Mouse (Mus musculus): ENCODE data around the gene C730034F03Rik. TPM values are rescaled to one million over a fixed set of nuclear protein-coding genes. Genes with fewer than 3 reads are reported as not detected.
"Not testable (repeated sequence)": the region's sequence is repeated elsewhere in the genome, so short reads cannot be mapped to it uniquely, and the experiment has no call there.

The C730034F03Rik gene
- polyA plus RNA-seq, 1 experiment: 2.5 TPM

- TF ChIP-seq POLR2A (IDR thresholded peaks at IDR 0.05; ENCODE audit: borderline replicate concordance, extremely low read depth, insufficient read depth, insufficient read length, poor library complexity, severe bottlenecking): no peak
- TF ChIP-seq CTCF (IDR thresholded peaks at IDR 0.05; ENCODE audit: borderline replicate concordance, extremely low read depth, insufficient read depth, insufficient read length): no peak
- DNase-seq (ENCODE audit: low read depth): no peak
Observed at GRCm38 (mm10) chr15:89415282-89415681, 14.1 kb upstream of the C730034F03Rik start.

GRCm38 (mm10) chr15:89421938-89422337 is 7.5 kb upstream of the C730034F03Rik start:
- no peak for DNase-seq (ENCODE audit: low read depth)
- TF ChIP-seq POLR2A (IDR thresholded peaks at IDR 0.05; ENCODE audit: borderline replicate concordance, extremely low read depth, insufficient read depth, insufficient read length, poor library complexity, severe bottlenecking) (no peak), CTCF (IDR thresholded peaks at IDR 0.05; ENCODE audit: borderline replicate concordance, extremely low read depth, insufficient read depth, insufficient read length) (no peak)

- TF ChIP-seq POLR2A (IDR thresholded peaks at IDR 0.05; ENCODE audit: borderline replicate concordance, extremely low read depth, insufficient read depth, insufficient read length, poor library complexity, severe bottlenecking) (no peak), CTCF (IDR thresholded peaks at IDR 0.05; ENCODE audit: borderline replicate concordance, extremely low read depth, insufficient read depth, insufficient read length) (no peak)
- no peak for DNase-seq (ENCODE audit: low read depth)
Observed at GRCm38 (mm10) chr15:89424621-89425020, 4.8 kb upstream of the C730034F03Rik start.

GRCm38 (mm10) chr15:89425711-89426121 is 3.7 kb upstream of the C730034F03Rik start, which contains the start of gene Cpt1b:
Gene Cpt1b (minus strand): TSS chr15:89425863.
- no peak for TF ChIP-seq CTCF (IDR thresholded peaks at IDR 0.05; ENCODE audit: borderline replicate concordance, extremely low read depth, insufficient read depth, insufficient read length)
- no peak for TF ChIP-seq POLR2A (IDR thresholded peaks at IDR 0.05; ENCODE audit: borderline replicate concordance, extremely low read depth, insufficient read depth, insufficient read length, poor library complexity, severe bottlenecking)
- no peak for DNase-seq (ENCODE audit: low read depth)

GRCm38 (mm10) chr15:89426716-89427115 is 2.7 kb upstream of the C730034F03Rik start:
- TF ChIP-seq CTCF (IDR thresholded peaks at IDR 0.05; ENCODE audit: borderline replicate concordance, extremely low read depth, insufficient read depth, insufficient read length) (no peak), POLR2A (IDR thresholded peaks at IDR 0.05; ENCODE audit: borderline replicate concordance, extremely low read depth, insufficient read depth, insufficient read length, poor library complexity, severe bottlenecking) (no peak)
- no peak for DNase-seq (ENCODE audit: low read depth)

- DNase-seq (ENCODE audit: low read depth): no peak
- TF ChIP-seq POLR2A (IDR thresholded peaks at IDR 0.05; ENCODE audit: borderline replicate concordance, extremely low read depth, insufficient read depth, insufficient read length, poor library complexity, severe bottlenecking): no peak
- no peak for TF ChIP-seq CTCF (IDR thresholded peaks at IDR 0.05; ENCODE audit: borderline replicate concordance, extremely low read depth, insufficient read depth, insufficient read length)
Observed at GRCm38 (mm10) chr15:89428136-89428790, 1.1 kb upstream of the C730034F03Rik start.

GRCm38 (mm10) chr15:89428821-89429351 is 503 bp upstream of the C730034F03Rik start:
- no peak for DNase-seq (ENCODE audit: low read depth)
- TF ChIP-seq CTCF (IDR thresholded peaks at IDR 0.05; ENCODE audit: borderline replicate concordance, extremely low read depth, insufficient read depth, insufficient read length): no peak
- TF ChIP-seq POLR2A (IDR thresholded peaks at IDR 0.05; ENCODE audit: borderline replicate concordance, extremely low read depth, insufficient read depth, insufficient read length, poor library complexity, severe bottlenecking): no peak

GRCm38 (mm10) chr15:89430341-89430740 is 952 bp downstream of the C730034F03Rik start:
- TF ChIP-seq POLR2A (IDR thresholded peaks at IDR 0.05; ENCODE audit: borderline replicate concordance, extremely low read depth, insufficient read depth, insufficient read length, poor library complexity, severe bottlenecking) (no peak), CTCF (IDR thresholded peaks at IDR 0.05; ENCODE audit: borderline replicate concordance, extremely low read depth, insufficient read depth, insufficient read length) (0 out of 2 replicates have a peak, but pooled peaks have one; percentile 5)
- no peak for DNase-seq (ENCODE audit: low read depth)

- not testable (repeated sequence) for DNase-seq (ENCODE audit: low read depth)
Observed at GRCm38 (mm10) chr15:89430771-89431170, 1.4 kb downstream of the C730034F03Rik start.

- DNase-seq (ENCODE audit: low read depth): no peak
- no peak for TF ChIP-seq CTCF (IDR thresholded peaks at IDR 0.05; ENCODE audit: borderline replicate concordance, extremely low read depth, insufficient read depth, insufficient read length)
- TF ChIP-seq POLR2A (IDR thresholded peaks at IDR 0.05; ENCODE audit: borderline replicate concordance, extremely low read depth, insufficient read depth, insufficient read length, poor library complexity, severe bottlenecking): no peak
Observed at GRCm38 (mm10) chr15:89431271-89431670, 1.9 kb downstream of the C730034F03Rik start.

- no peak for TF ChIP-seq CTCF (IDR thresholded peaks at IDR 0.05; ENCODE audit: borderline replicate concordance, extremely low read depth, insufficient read depth, insufficient read length)
- TF ChIP-seq POLR2A (IDR thresholded peaks at IDR 0.05; ENCODE audit: borderline replicate concordance, extremely low read depth, insufficient read depth, insufficient read length, poor library complexity, severe bottlenecking): no peak
- no peak for DNase-seq (ENCODE audit: low read depth)
Observed at GRCm38 (mm10) chr15:89431806-89432205, 2.4 kb downstream of the C730034F03Rik start.

GRCm38 (mm10) chr15:89432946-89433345 is 3.6 kb downstream of the C730034F03Rik start:
- no peak for DNase-seq (ENCODE audit: low read depth)
- no peak for TF ChIP-seq POLR2A (IDR thresholded peaks at IDR 0.05; ENCODE audit: borderline replicate concordance, extremely low read depth, insufficient read depth, insufficient read length, poor library complexity, severe bottlenecking)
- no peak for TF ChIP-seq CTCF (IDR thresholded peaks at IDR 0.05; ENCODE audit: borderline replicate concordance, extremely low read depth, insufficient read depth, insufficient read length)

Data from brain, embryonic 14.5 days (tissue).